Comparison of ENCODE assay signal across 11 mouse cellular contexts in the genomic region with DNA sequence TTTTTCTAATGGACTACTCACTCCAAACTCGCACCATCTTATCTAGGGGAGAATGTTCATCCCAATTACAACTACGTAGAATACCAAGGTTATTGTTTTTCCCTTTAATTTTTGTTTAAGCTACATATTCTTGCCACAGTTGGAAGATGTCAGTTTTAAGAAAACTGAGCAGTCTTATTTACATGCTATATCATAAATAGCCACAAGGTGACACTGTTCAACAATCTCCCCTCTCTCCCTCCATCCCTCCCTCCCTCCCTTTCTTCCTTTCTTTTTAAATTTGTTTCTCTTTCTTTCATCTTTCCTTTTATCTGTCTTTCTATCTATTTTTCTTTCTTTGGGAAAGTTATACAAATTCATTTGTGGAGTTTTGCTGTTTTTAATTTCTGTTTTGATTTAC. TPM values are rescaled to one million over a fixed set of nuclear protein-coding genes. Genes with fewer than 3 reads are reported as not detected.
DNase-seq lines count a peak whose midpoint lies in the region; ATAC-seq and TF ChIP-seq lines count a peak whose summit lies in the region.
"Had no signal": no experiment of that assay in that cellular context is flagged by ENCODE, and none has a peak within 500 bp of the region (broad histone marks: within the 10 kb centered on the region; RNA-seq: fewer than 3 reads in every experiment).

No protein-coding gene starts in this region.

- no peak for ATAC-seq in hindbrain, embryonic 11.5 days (ENCODE audit: low FRiP score)
- no peak for ATAC-seq in hindbrain, embryonic 13.5 days (ENCODE audit: low FRiP score)
- ATAC-seq: intestine, embryonic 16.5 days had no signal

- no peaks in the 10 kb centered on the region for H3K4me1 ChIP-seq in hindbrain, embryonic 11.5 days (replicated peaks; ENCODE audit: control insufficient read depth, insufficient read depth, low read length)
- no peaks in the 10 kb centered on the region for H3K4me1 ChIP-seq in hindbrain, embryonic 13.5 days (replicated peaks)
- H3K4me1 ChIP-seq in cerebellum, adult 2 months (ENCODE audit: control insufficient read depth, insufficient read depth, low read length), result no peaks in the 10 kb centered on the region

- no peaks in the 10 kb centered on the region for H3K36me3 ChIP-seq in hindbrain, embryonic 11.5 days (ENCODE audit: control insufficient read depth, insufficient read depth, low read length)
- H3K36me3 ChIP-seq in hindbrain, embryonic 13.5 days, result no peaks in the 10 kb centered on the region

- no peaks in the 10 kb centered on the region for H3K9me3 ChIP-seq in hindbrain, embryonic 11.5 days (ENCODE audit: control insufficient read depth, low read length)
- H3K9me3 ChIP-seq in hindbrain, embryonic 13.5 days, result no peaks in the 10 kb centered on the region
- H3K9me3 ChIP-seq: megakaryocyte, embryonic 14.5 days had no signal

- no peak overlapping the region for H3K27ac ChIP-seq in hindbrain, embryonic 11.5 days (ENCODE audit: low read depth, low read length)
- H3K27ac ChIP-seq in hindbrain, embryonic 13.5 days, result no peak overlapping the region
- no peak overlapping the region for H3K27ac ChIP-seq in cerebellum, adult 2 months (ENCODE audit: insufficient read depth, low read length)

- TF ChIP-seq POLR2A in cerebellum, adult 2 months (IDR thresholded peaks at IDR 0.05; ENCODE audit: borderline replicate concordance, insufficient read depth, low read length), result no peak

- 28% methylated on average over 2 of the region's 2 CpGs for WGBS in hindbrain, embryonic 11.5 days
- WGBS in hindbrain, embryonic 13.5 days, result 23% methylated on average over 2 of the region's 2 CpGs
- 21% methylated on average over 2 of the region's 2 CpGs for WGBS in cerebellum, adult 2 months

- H3K27me3 ChIP-seq in hindbrain, embryonic 11.5 days (ENCODE audit: control insufficient read depth, insufficient read depth, low read length), result no peaks in the 10 kb centered on the region
- peaks cover 18% of the 10 kb centered on the region for H3K27me3 ChIP-seq in hindbrain, embryonic 13.5 days
- no peaks in the 10 kb centered on the region for H3K27me3 ChIP-seq in cerebellum, adult 2 months (ENCODE audit: control insufficient read depth, insufficient read depth, low read length)

- TF ChIP-seq CTCF in cerebellum, adult 2 months (IDR thresholded peaks at IDR 0.05; ENCODE audit: borderline replicate concordance, insufficient read depth, low read depth, low read length), result no peak

- H3K4me2 ChIP-seq in hindbrain, embryonic 11.5 days (replicated peaks; ENCODE audit: low read depth, low read length), result no peak overlapping the region
- no peak overlapping the region for H3K4me2 ChIP-seq in hindbrain, embryonic 13.5 days

- no peak overlapping the region for H3K9ac ChIP-seq in hindbrain, embryonic 11.5 days (ENCODE audit: low read depth, low read length)
- no peak overlapping the region for H3K9ac ChIP-seq in hindbrain, embryonic 13.5 days

- no peak overlapping the region for H3K4me3 ChIP-seq in hindbrain, embryonic 11.5 days (ENCODE audit: low read depth, low read length)
- no peak overlapping the region for H3K4me3 ChIP-seq in hindbrain, embryonic 13.5 days
- no peak overlapping the region for H3K4me3 ChIP-seq in cerebellum, adult 2 months (replicated peaks; ENCODE audit: insufficient read depth, low read depth, low read length)
- H3K4me3 ChIP-seq: megakaryocyte, embryonic 14.5 days had no signal

- DNase-seq in hindbrain, embryonic 11.5 days (ENCODE audit: low spot score), result peak; percentile 29
- peak; percentile 17 for DNase-seq in thymus, postnatal 0 days (ENCODE audit: low spot score)
- DNase-seq in thymus, postnatal 14 days, result no peak
- peak; percentile 35 for DNase-seq in embryo, embryonic 11 days
- no peak for DNase-seq in cerebellum, adult 2 months
- DNase-seq in kidney, postnatal 25 days, result no peak
- no peak for DNase-seq in lung, postnatal 10 days
- DNase-seq: heart, adult 11 months had no signal

RNA-seq across cellular contexts. Expression of a gene that starts 5.6 kb away (rescaled TPM):
- polyA plus RNA-seq in hindbrain, embryonic 11.5 days (2014; fragmentation: Nextera tagmentation; extraction: Ambion mirVana), result 1.5 and 1.6 TPM in 2 replicates
- polyA plus RNA-seq in hindbrain, embryonic 13.5 days (2015; fragmentation: Nextera tagmentation; extraction: Ambion mirVana), result 0.84 and 1.2 TPM in 2 replicates
- 0.07 and 0.10 TPM in 2 replicates for polyA plus RNA-seq in thymus, postnatal 0 days (2015; fragmentation: Nextera tagmentation; extraction: Ambion mirVana)
- 0.43 and 0.65 TPM in 2 replicates for polyA plus RNA-seq in cerebellum, adult 2 months (2012; rRNA removed)

RNA-seq across cellular contexts. Expression of a gene that starts 25.7 kb away (rescaled TPM):
- polyA plus RNA-seq in hindbrain, embryonic 11.5 days (2014; fragmentation: Nextera tagmentation; extraction: Ambion mirVana), result 0.14 TPM in 1 of 2 replicates, not detected in the other
- not detected in 2 replicates for polyA plus RNA-seq in hindbrain, embryonic 13.5 days (2015; fragmentation: Nextera tagmentation; extraction: Ambion mirVana)
- polyA plus RNA-seq in thymus, postnatal 0 days (2015; fragmentation: Nextera tagmentation; extraction: Ambion mirVana), result 0.07 and 0.15 TPM in 2 replicates
- polyA plus RNA-seq in cerebellum, adult 2 months (2012; rRNA removed), result not detected in 2 replicates
- polyA plus RNA-seq: intestine, embryonic 16.5 days had no signal

RNA-seq across cellular contexts. Expression of a gene that starts 29.0 kb away (rescaled TPM):
- polyA plus RNA-seq in hindbrain, embryonic 11.5 days (2014; fragmentation: Nextera tagmentation; extraction: Ambion mirVana), result not detected in 2 replicates
- not detected in 2 replicates for polyA plus RNA-seq in hindbrain, embryonic 13.5 days (2015; fragmentation: Nextera tagmentation; extraction: Ambion mirVana)
- polyA plus RNA-seq in thymus, postnatal 0 days (2015; fragmentation: Nextera tagmentation; extraction: Ambion mirVana), result not detected in 2 replicates
- 0.05 and 0.18 TPM in 2 replicates for polyA plus RNA-seq in cerebellum, adult 2 months (2012; rRNA removed)

Comparison
In these comparisons a context has a peak if more than half of its experiments do, and no peak if none do; other contexts are left out.
1. DNase-seq: peak in hindbrain, embryonic 11.5 days (single experiment), thymus, postnatal 0 days (single experiment) and embryo, embryonic 11 days (single experiment); none in thymus, postnatal 14 days (single experiment), cerebellum, adult 2 months (0 of 2), kidney, postnatal 25 days (0 of 2) and lung, postnatal 10 days (single experiment).